Mouse (Mus musculus) MEL (cell line): ENCODE measurements at regions not wholly inside any gene's neighbourhood (a gene's known extent, or its start where the extent isn't known, plus 50 kb on each side); places are given as distances from the start of the nearest gene placed in this dataset.

Experiments used
- DNase-seq: peaks from one replicate; pipeline ENCODE4 v3.0.0; 2011; ENCODE audit warnings: low read depth, low spot score
- H3K27ac ChIP-seq: 2 replicates; pipeline ENCODE4 v1.5.1; 2012; ENCODE audit warnings: low read depth, mild to moderate bottlenecking, control low read depth, low read length, moderate library complexity; ENCODE audit not compliant: control insufficient read depth
- H3K27me3 ChIP-seq, 2 experiments: fragments of 150-350 bp in 1 of 2; sonication (generic) in 1 of 2; 2 replicates each; pipeline ENCODE4 v1.6.1; 2012; ENCODE audit warnings: low read length in 2 of 2, mild to moderate bottlenecking in 2 of 2, improper control_type of control experiment in 1 of 2, moderate library complexity in 1 of 2; ENCODE audit not compliant: insufficient read depth in 2 of 2, control insufficient read depth in 1 of 2
- H3K36me3 ChIP-seq, 2 experiments: 2 replicates each; pipeline ENCODE4 v1.6.1; 2012 to 2014; ENCODE audit warnings: low read length in 2 of 2, improper control_type of control experiment in 1 of 2, inconsistent platforms in 1 of 2, mild to moderate bottlenecking in 1 of 2; ENCODE audit not compliant: insufficient read depth in 2 of 2, control insufficient read depth in 1 of 2
- H3K4me1 ChIP-seq, 2 experiments: fragments of 150-350 bp in 1 of 2; sonication (generic) in 1 of 2; 2 replicates each; pipeline ENCODE4 v1.6.1; 2012; ENCODE audit warnings: low read length in 2 of 2, improper control_type of control experiment in 1 of 2, mild to moderate bottlenecking in 1 of 2; ENCODE audit not compliant: insufficient read depth in 2 of 2, control insufficient read depth in 1 of 2
- H3K4me3 ChIP-seq, 2 experiments: fragments of 150-350 bp in 1 of 2; sonication (generic) in 1 of 2; 2 replicates each; pipeline ENCODE4 v1.5.1; 2012; ENCODE audit warnings: low read depth in 2 of 2, low read length in 2 of 2, mild to moderate bottlenecking in 2 of 2, moderate library complexity in 2 of 2, control low read depth in 1 of 2, improper control_type of control experiment in 1 of 2; ENCODE audit not compliant: control insufficient read depth in 1 of 2, insufficient read depth in 1 of 2
- H3K79me2 ChIP-seq: 2 replicates; pipeline ENCODE4 v1.6.1; 2012; ENCODE audit warnings: mild to moderate bottlenecking, low read length, moderate library complexity; ENCODE audit not compliant: control insufficient read depth, poor library complexity, insufficient read depth
- H3K9ac ChIP-seq: 2 replicates; pipeline ENCODE4 v1.6.1; 2012; ENCODE audit warnings: low read depth, mild to moderate bottlenecking, control low read depth, low read length, moderate library complexity; ENCODE audit not compliant: control insufficient read depth, poor library complexity, severe bottlenecking
- H3K9me3 ChIP-seq: fragments of 150-350 bp; sonication (generic); replicated peaks from 2 replicates; pipeline ENCODE4 v1.6.1; 2012; ENCODE audit warnings: mild to moderate bottlenecking, low read length, improper control_type of control experiment, moderate library complexity; ENCODE audit not compliant: insufficient read depth
- CHD1 ChIP-seq: IDR thresholded peaks from 2 replicates; pipeline ENCODE4 v1.6.1; 2012; ENCODE audit warnings: low read depth, mild to moderate bottlenecking, inconsistent platforms, low read length, improper control_type of control experiment
- E2F4 ChIP-seq: IDR thresholded peaks from 2 replicates; pipeline ENCODE4 v1.6.1; 2011; ENCODE audit warnings: low read depth, low read length, improper control_type of control experiment, borderline replicate concordance
- ELF1 ChIP-seq: IDR thresholded peaks from 2 replicates; pipeline ENCODE4 v1.6.1; 2014; ENCODE audit warnings: low read depth, mild to moderate bottlenecking, inconsistent platforms, low read length, improper control_type of control experiment, moderate library complexity
- ETS1 ChIP-seq: IDR thresholded peaks from 2 replicates; pipeline ENCODE4 v1.6.1; 2012; ENCODE audit warnings: low read depth, mild to moderate bottlenecking, inconsistent platforms, low read length, improper control_type of control experiment, moderate library complexity
- GATA1 ChIP-seq: IDR thresholded peaks from 2 replicates; pipeline ENCODE4 v1.6.1; 2011; ENCODE audit warnings: low read depth, low read length, improper control_type of control experiment
- KAT2A ChIP-seq: conservative IDR thresholded peaks from 2 replicates; pipeline ENCODE4 v1.6.1; 2012; ENCODE audit warnings: low read depth, low read length, improper control_type of control experiment, inconsistent platforms
- MAZ ChIP-seq: IDR thresholded peaks from 2 replicates; pipeline ENCODE4 v1.6.1; 2012; ENCODE audit warnings: low read depth, mild to moderate bottlenecking, inconsistent platforms, low read length, improper control_type of control experiment
- MEF2A ChIP-seq: IDR thresholded peaks from 2 replicates; pipeline ENCODE4 v1.6.1; 2014; ENCODE audit warnings: low read depth, mild to moderate bottlenecking, inconsistent platforms, low read length, improper control_type of control experiment; ENCODE audit not compliant: poor library complexity, insufficient replicate concordance, severe bottlenecking; ENCODE audit errors: extremely low read depth
- MXI1 ChIP-seq: IDR thresholded peaks from 2 replicates; pipeline ENCODE4 v1.6.1; 2011; ENCODE audit warnings: mild to moderate bottlenecking, low read depth, low read length, improper control_type of control experiment
- MYB ChIP-seq: IDR thresholded peaks from 2 replicates; pipeline ENCODE4 v1.6.1; 2011; ENCODE audit warnings: mild to moderate bottlenecking, low read depth, low read length, improper control_type of control experiment
- MYC ChIP-seq: IDR thresholded peaks from 2 replicates; pipeline ENCODE4 v1.6.1; 2011; ENCODE audit warnings: low read depth, mild to moderate bottlenecking, low read length, improper control_type of control experiment, moderate library complexity
- NRF1 ChIP-seq: IDR thresholded peaks from 2 replicates; pipeline ENCODE4 v1.6.1; 2014; ENCODE audit warnings: low read depth, mild to moderate bottlenecking, inconsistent platforms, low read length, improper control_type of control experiment, moderate library complexity; ENCODE audit not compliant: poor library complexity, insufficient read depth, severe bottlenecking
- POLR2A ChIP-seq, 2 experiments: IDR thresholded peaks; 2 replicates each; pipeline ENCODE4 v1.6.1; 2011 to 2012; ENCODE audit warnings: low read length in 2 of 2, mild to moderate bottlenecking in 2 of 2, control low read depth in 1 of 2, improper control_type of control experiment in 1 of 2, low read depth in 1 of 2, moderate library complexity in 1 of 2; ENCODE audit not compliant: control insufficient read depth in 1 of 2, insufficient read depth in 1 of 2, poor library complexity in 1 of 2
- POLR2AphosphoS2 ChIP-seq: IDR thresholded peaks from 2 replicates; pipeline ENCODE4 v1.6.1; 2011; ENCODE audit warnings: low read length, improper control_type of control experiment
- POLR2AphosphoS5 ChIP-seq: IDR thresholded peaks from 2 replicates; pipeline ENCODE4 v1.6.1; 2012; ENCODE audit warnings: low read depth, borderline replicate concordance, mild to moderate bottlenecking, inconsistent platforms, low read length, moderate library complexity, mixed read lengths
- RAD21 ChIP-seq: IDR thresholded peaks from 2 replicates; pipeline ENCODE4 v1.6.1; 2011; ENCODE audit warnings: mild to moderate bottlenecking, low read depth, low read length, improper control_type of control experiment
- RCOR1 ChIP-seq: IDR thresholded peaks from 2 replicates; pipeline ENCODE4 v1.6.1; 2012; ENCODE audit warnings: low read depth, mild to moderate bottlenecking, inconsistent platforms, low read length, improper control_type of control experiment
- SIN3A ChIP-seq: IDR thresholded peaks from 2 replicates; pipeline ENCODE4 v1.6.1; 2012; ENCODE audit warnings: low read length, improper control_type of control experiment, inconsistent platforms
- SMC3 ChIP-seq: IDR thresholded peaks from 2 replicates; pipeline ENCODE4 v1.6.1; 2011; ENCODE audit warnings: low read depth, low read length, improper control_type of control experiment
- TBP ChIP-seq: IDR thresholded peaks from 2 replicates; pipeline ENCODE4 v1.8.0; 2011; ENCODE audit warnings: low read depth, low read length, improper control_type of control experiment
- UBTF ChIP-seq: IDR thresholded peaks from 2 replicates; pipeline ENCODE4 v1.6.1; 2012; ENCODE audit warnings: low read depth, mild to moderate bottlenecking, inconsistent platforms, low read length, improper control_type of control experiment, moderate library complexity, borderline replicate concordance; ENCODE audit not compliant: insufficient read depth
- USF2 ChIP-seq, 2 experiments: IDR thresholded peaks; 2 replicates each; pipeline ENCODE4 v1.6.1; 2011 to 2012; ENCODE audit warnings: improper control_type of control experiment in 2 of 2, low read length in 2 of 2, borderline replicate concordance in 1 of 2, inconsistent platforms in 1 of 2, low read depth in 1 of 2, mild to moderate bottlenecking in 1 of 2; ENCODE audit not compliant: insufficient read depth in 1 of 2
- ZKSCAN1 ChIP-seq: IDR thresholded peaks from 2 replicates; pipeline ENCODE4 v1.6.1; 2012; ENCODE audit warnings: low read depth, mild to moderate bottlenecking, inconsistent platforms, low read length, improper control_type of control experiment, moderate library complexity
- ZMIZ1 ChIP-seq: IDR thresholded peaks from 2 replicates; pipeline ENCODE4 v1.6.1; 2012; ENCODE audit warnings: low read depth, mild to moderate bottlenecking, inconsistent platforms, low read length, improper control_type of control experiment, moderate library complexity

GRCm38 (mm10) chr2:172758497-172758896 is 181.6 kb downstream of the Bmp7 start:
- no peaks in the 10 kb centered on the region for H3K27me3 ChIP-seq
- H3K27ac ChIP-seq, result no peak overlapping the region
- H3K4me1 ChIP-seq, result no peaks in the 10 kb centered on the region
- H3K9ac ChIP-seq, result no peak overlapping the region
- no peak for DNase-seq
- TF ChIP-seq ZMIZ1 (no peak), POLR2A (IDR thresholded peaks at IDR 0.05; ENCODE audit: control insufficient read depth in 1 of 2, insufficient read depth in 1 of 2, low read depth in 1 of 2, low read length in 2 of 2, poor library complexity in 1 of 2) (no peak), GATA1 (no peak), RAD21 (no peak), TBP (no peak), MAZ (no peak), E2F4 (no peak), MXI1 (no peak), MEF2A (no peak), RCOR1 (no peak), SMC3 (no peak), ZKSCAN1 (no peak), ELF1 (no peak), SIN3A (no peak), KAT2A (no peak), POLR2AphosphoS2 (no peak), NRF1 (no peak)
- H3K79me2 ChIP-seq, result no peaks in the 10 kb centered on the region
- H3K9me3 ChIP-seq, result no peaks in the 10 kb centered on the region
- H3K36me3 ChIP-seq, result no peaks in the 10 kb centered on the region
- no peak overlapping the region for H3K4me3 ChIP-seq

GRCm38 (mm10) chr2:172765260-172765659 is 174.9 kb downstream of the Bmp7 start:
- TF ChIP-seq MXI1 (no peak), USF2 (IDR thresholded peaks at IDR 0.05; ENCODE audit: borderline replicate concordance in 1 of 2, insufficient read depth in 1 of 2, low read depth in 1 of 2, low read length in 2 of 2) (no peak), ZMIZ1 (no peak), UBTF (no peak), MYB (no peak), NRF1 (no peak), E2F4 (no peak), POLR2AphosphoS2 (no peak), CHD1 (no peak), POLR2AphosphoS5 (no peak), SIN3A (no peak), MYC (no peak), ETS1 (no peak)
- TF ChIP-seq, all 39 proteins: peak for 0
- Histone ChIP-seq H3K9me3 (no peaks in the 10 kb centered on the region), H3K4me1 (no peaks in the 10 kb centered on the region), H3K36me3 (no peaks in the 10 kb centered on the region), H3K9ac (no peak overlapping the region), H3K27ac (no peak overlapping the region), H3K27me3 (no peaks in the 10 kb centered on the region), H3K79me2 (no peaks in the 10 kb centered on the region), H3K4me3 (no peak overlapping the region)
- DNase-seq, result no peak
